In the genomic region with DNA sequence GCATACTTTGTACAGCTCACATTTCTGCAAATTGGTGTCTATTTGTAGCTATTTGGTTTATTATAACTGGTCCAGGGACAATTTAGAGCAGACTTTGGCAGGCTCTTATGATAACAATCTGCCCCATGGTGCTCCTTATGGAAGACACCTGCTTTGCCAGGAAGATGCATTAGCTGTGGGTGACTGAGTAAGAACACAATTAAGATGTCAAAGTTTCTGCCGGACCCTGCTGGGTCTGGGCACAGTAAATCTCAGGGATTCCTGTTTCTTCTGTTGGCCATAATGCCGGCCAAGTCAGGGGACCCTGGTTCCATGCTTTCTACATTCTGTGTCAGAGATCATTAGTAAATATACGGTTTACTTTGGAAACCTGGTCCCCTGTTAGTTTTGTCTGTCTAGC, we compare ENCODE assay signal across 31 mouse cellular contexts.
A peak's percentile ranks its signal among the peaks of the same experiment; 100 is the strongest.
DNase-seq lines count a peak whose midpoint lies in the region; ATAC-seq and TF ChIP-seq lines count a peak whose summit lies in the region.
"Had no signal": no experiment of that assay in that cellular context is flagged by ENCODE, and none has a peak within 500 bp of the region (broad histone marks: within the 10 kb centered on the region; RNA-seq: fewer than 3 reads in every experiment).

No protein-coding gene starts in this region.

- H3K9ac ChIP-seq in midbrain, postnatal 0 days (replicated peaks; ENCODE audit: low read length, poor library complexity, severe bottlenecking): no peak overlapping the region
- no peak overlapping the region for H3K9ac ChIP-seq in midbrain, embryonic 16.5 days (ENCODE audit: low read depth, low read length)
- H3K9ac ChIP-seq: embryonic facial prominence, embryonic 13.5 days; forebrain, embryonic 12.5 days; forebrain, embryonic 15.5 days; heart, embryonic 12.5 days; heart, embryonic 15.5 days; hindbrain, embryonic 15.5 days had no signal

- no peak for ATAC-seq in midbrain, postnatal 0 days (ENCODE audit: low FRiP score)
- ATAC-seq in midbrain, embryonic 16.5 days: no peak
- ATAC-seq: forebrain, embryonic 15.5 days; inflammation-experienced regulatory T-cells, adult 6 months; intestine, embryonic 16.5 days; Patski had no signal

- no peaks in the 10 kb centered on the region for H3K9me3 ChIP-seq in midbrain, postnatal 0 days (ENCODE audit: low read length)
- H3K9me3 ChIP-seq in midbrain, embryonic 16.5 days (replicated peaks; ENCODE audit: control insufficient read depth, low read length, poor library complexity, severe bottlenecking): no peaks in the 10 kb centered on the region
- H3K9me3 ChIP-seq: embryonic facial prominence, embryonic 10.5 days; embryonic facial prominence, embryonic 13.5 days; forebrain, embryonic 12.5 days; forebrain, embryonic 15.5 days; G1E; heart, embryonic 12.5 days; heart, embryonic 15.5 days; hindbrain, embryonic 10.5 days; hindbrain, embryonic 15.5 days had no signal

- no peak overlapping the region for H3K4me3 ChIP-seq in layer of hippocampus, adult 2 months
- H3K4me3 ChIP-seq in midbrain, postnatal 0 days (ENCODE audit: low read depth, low read length): no peak overlapping the region
- H3K4me3 ChIP-seq in midbrain, embryonic 16.5 days (ENCODE audit: low read depth, low read length): no peak overlapping the region
- H3K4me3 ChIP-seq: embryonic facial prominence, embryonic 10.5 days; embryonic facial prominence, embryonic 13.5 days; erythroblast, embryonic 14.5 days; forebrain, embryonic 12.5 days; forebrain, embryonic 15.5 days; heart, embryonic 12.5 days; heart, embryonic 15.5 days; hindbrain, embryonic 10.5 days; hindbrain, embryonic 15.5 days had no signal

- no peak for TF ChIP-seq CTCF in layer of hippocampus, adult 2 months (conservative IDR thresholded peaks at IDR 0.05)
- TF ChIP-seq CTCF in midbrain, postnatal 0 days (IDR thresholded peaks at IDR 0.05): no peak

- WGBS in midbrain, postnatal 0 days: 85% methylated on average over 3 of the region's 3 CpGs
- WGBS in midbrain, embryonic 16.5 days: 88% methylated on average over 3 of the region's 3 CpGs

- DNase-seq in cerebellum, adult 9-10 months: peak; percentile 4
- no peak for DNase-seq in cerebellum, adult 11-12 months
- DNase-seq in cerebellum, postnatal 25 days: peak; percentile 24 to 41
- DNase-seq in cerebellum, adult 11 months: no peak
- DNase-seq in layer of hippocampus, adult 2 months (ENCODE audit: low spot score in 2 of 2): no peak
- no peak for DNase-seq in layer of hippocampus, adult 11-12 months (ENCODE audit: low spot score)
- peak; percentile 61 for DNase-seq in midbrain, postnatal 0 days (ENCODE audit: low spot score)
- DNase-seq: adrenal gland, postnatal 10 days; adrenal gland, postnatal 36 days; B cell, adult 2 months; embryo, embryonic 11 days; gastrocnemius, postnatal 25 days; heart, adult 18-20 months; heart, postnatal 10 days; heart, postnatal 36 days; kidney, adult 18-20 months had no signal

- no peak overlapping the region for H3K4me2 ChIP-seq in midbrain, postnatal 0 days (ENCODE audit: low read depth, low read length, poor library complexity, severe bottlenecking)
- no peak overlapping the region for H3K4me2 ChIP-seq in midbrain, embryonic 16.5 days (ENCODE audit: low read length)
- H3K4me2 ChIP-seq: embryonic facial prominence, embryonic 13.5 days; forebrain, embryonic 12.5 days; forebrain, embryonic 15.5 days; heart, embryonic 12.5 days; heart, embryonic 15.5 days; hindbrain, embryonic 15.5 days had no signal

- H3K27ac ChIP-seq in layer of hippocampus, adult 2 months: peak overlapping the region; percentile 61
- no peak overlapping the region for H3K27ac ChIP-seq in midbrain, postnatal 0 days (ENCODE audit: low read depth, low read length)
- H3K27ac ChIP-seq in midbrain, embryonic 16.5 days (ENCODE audit: low read length): no peak overlapping the region
- H3K27ac ChIP-seq: embryonic facial prominence, embryonic 10.5 days; embryonic facial prominence, embryonic 13.5 days; forebrain, embryonic 12.5 days; forebrain, embryonic 15.5 days; heart, embryonic 15.5 days; hindbrain, embryonic 10.5 days; hindbrain, embryonic 15.5 days had no signal

- H3K27me3 ChIP-seq in midbrain, postnatal 0 days (ENCODE audit: insufficient read depth, low read length): no peaks in the 10 kb centered on the region
- no peaks in the 10 kb centered on the region for H3K27me3 ChIP-seq in midbrain, embryonic 16.5 days (ENCODE audit: control insufficient read depth, insufficient read depth, low read depth, low read length)
- H3K27me3 ChIP-seq: CH12.LX; embryonic facial prominence, embryonic 13.5 days; forebrain, embryonic 12.5 days; forebrain, embryonic 15.5 days; heart, embryonic 12.5 days; heart, embryonic 15.5 days; hindbrain, embryonic 15.5 days; Patski had no signal

- H3K36me3 ChIP-seq in midbrain, postnatal 0 days (ENCODE audit: insufficient read depth, low read length): no peaks in the 10 kb centered on the region
- H3K36me3 ChIP-seq in midbrain, embryonic 16.5 days (ENCODE audit: control insufficient read depth, insufficient read depth, low read length): no peaks in the 10 kb centered on the region
- H3K36me3 ChIP-seq: embryonic facial prominence, embryonic 10.5 days; embryonic facial prominence, embryonic 13.5 days; forebrain, embryonic 12.5 days; forebrain, embryonic 15.5 days; G1E; heart, embryonic 12.5 days; heart, embryonic 15.5 days; hindbrain, embryonic 10.5 days; hindbrain, embryonic 15.5 days had no signal

- no peaks in the 10 kb centered on the region for H3K4me1 ChIP-seq in midbrain, postnatal 0 days (ENCODE audit: insufficient read depth, low read length)
- H3K4me1 ChIP-seq in midbrain, embryonic 16.5 days (ENCODE audit: control insufficient read depth, insufficient read depth, low read length): no peaks in the 10 kb centered on the region
- H3K4me1 ChIP-seq: embryonic facial prominence, embryonic 10.5 days; embryonic facial prominence, embryonic 13.5 days; forebrain, embryonic 12.5 days; forebrain, embryonic 15.5 days; heart, embryonic 15.5 days; hindbrain, embryonic 10.5 days; hindbrain, embryonic 15.5 days had no signal

Comparison
In these comparisons a context has a peak if more than half of its experiments do, and no peak if none do; other contexts are left out.
1. DNase-seq: peak in cerebellum, adult 9-10 months (single experiment), cerebellum, postnatal 25 days (2 of 2) and midbrain, postnatal 0 days (single experiment); none in cerebellum, adult 11-12 months (single experiment), cerebellum, adult 11 months (single experiment), layer of hippocampus, adult 2 months (0 of 2) and layer of hippocampus, adult 11-12 months (single experiment).